Mouse (Mus musculus): ENCODE data around the gene Mapkapk2. TPM values are rescaled to one million over a fixed set of nuclear protein-coding genes. Genes with fewer than 3 reads are reported as not detected.

The Mapkapk2 gene
- polyA plus RNA-seq, 1 experiment, result 64.9 TPM

GRCm38 (mm10) chr1:131021900-131022590, 75.6 kb downstream of the Mapkapk2 start:
- no peak for TF ChIP-seq CTCF (IDR thresholded peaks at IDR 0.05; ENCODE audit: low read depth, low read length)

GRCm38 (mm10) chr1:131021438-131021837, 76.2 kb downstream of the Mapkapk2 start:
- Histone ChIP-seq H3K27me3 (ENCODE audit: control insufficient read depth, insufficient read depth, low read length, poor library complexity, severe bottlenecking) (no peaks in the 10 kb centered on the region), H3K9me3 (replicated peaks; ENCODE audit: control insufficient read depth, insufficient read depth, low read length, poor library complexity, severe bottlenecking) (no peaks in the 10 kb centered on the region), H3K4me3 (ENCODE audit: low read depth, low read length) (no peak overlapping the region), H3K4me1 (ENCODE audit: control insufficient read depth, insufficient read depth, low read length) (peaks cover 2% of the 10 kb centered on the region), H3K36me3 (ENCODE audit: control insufficient read depth, insufficient read depth, low read length, poor library complexity, severe bottlenecking) (no peaks in the 10 kb centered on the region), H3K27ac (ENCODE audit: insufficient read depth, low read length) (no peak overlapping the region), H3K9ac (ENCODE audit: low read depth, poor library complexity, severe bottlenecking) (no peak overlapping the region)
- TF ChIP-seq EP300 (IDR thresholded peaks at IDR 0.05; ENCODE audit: insufficient read depth, low read depth, low read length), result no peak
- no peak for TF ChIP-seq POLR2A (IDR thresholded peaks at IDR 0.05; ENCODE audit: insufficient read depth, low read length)
- no peak for TF ChIP-seq CTCF (IDR thresholded peaks at IDR 0.05; ENCODE audit: low read depth, low read length)

More at GRCm38 (mm10) chr1:131021900-131022590, 75.6 kb downstream of the Mapkapk2 start:
- Histone ChIP-seq H3K27me3 (ENCODE audit: control insufficient read depth, insufficient read depth, low read length, poor library complexity, severe bottlenecking) (no peaks in the 10 kb centered on the region), H3K4me1 (ENCODE audit: control insufficient read depth, insufficient read depth, low read length) (peaks cover 2% of the 10 kb centered on the region), H3K36me3 (ENCODE audit: control insufficient read depth, insufficient read depth, low read length, poor library complexity, severe bottlenecking) (no peaks in the 10 kb centered on the region), H3K27ac (ENCODE audit: insufficient read depth, low read length) (no peak overlapping the region), H3K9me3 (replicated peaks; ENCODE audit: control insufficient read depth, insufficient read depth, low read length, poor library complexity, severe bottlenecking) (no peaks in the 10 kb centered on the region), H3K9ac (ENCODE audit: low read depth, poor library complexity, severe bottlenecking) (no peak overlapping the region), H3K4me3 (ENCODE audit: low read depth, low read length) (no peak overlapping the region)

- peak overlapping the region; percentile 34; the same call in 1 of the 2 replicates for H3K27ac ChIP-seq (ENCODE audit: insufficient read depth, low read length)
- no peaks in the 10 kb centered on the region for H3K36me3 ChIP-seq (ENCODE audit: control insufficient read depth, insufficient read depth, low read length, poor library complexity, severe bottlenecking)
- H3K27me3 ChIP-seq (ENCODE audit: control insufficient read depth, insufficient read depth, low read length, poor library complexity, severe bottlenecking), result no peaks in the 10 kb centered on the region
- no peak overlapping the region for H3K4me3 ChIP-seq (ENCODE audit: low read depth, low read length)
- no peaks in the 10 kb centered on the region for H3K4me1 ChIP-seq (ENCODE audit: control insufficient read depth, insufficient read depth, low read length)
- H3K9ac ChIP-seq (ENCODE audit: low read depth, poor library complexity, severe bottlenecking), result no peak overlapping the region
- TF ChIP-seq CTCF (IDR thresholded peaks at IDR 0.05; ENCODE audit: low read depth, low read length) (no peak), EP300 (IDR thresholded peaks at IDR 0.05; ENCODE audit: insufficient read depth, low read depth, low read length) (0 out of 2 replicates have a peak, but pooled peaks have one; percentile 42), POLR2A (IDR thresholded peaks at IDR 0.05; ENCODE audit: insufficient read depth, low read length) (no peak)
- H3K9me3 ChIP-seq (replicated peaks; ENCODE audit: control insufficient read depth, insufficient read depth, low read length, poor library complexity, severe bottlenecking), result no peaks in the 10 kb centered on the region
Measured at GRCm38 (mm10) chr1:131020425-131021310, 77.0 kb downstream of the Mapkapk2 start.

- H3K36me3 ChIP-seq (ENCODE audit: control insufficient read depth, insufficient read depth, low read length, poor library complexity, severe bottlenecking), result no peaks in the 10 kb centered on the region
- peak within 1 kb of the TSS; percentile 34; the same call in 1 of the 2 replicates for H3K27ac ChIP-seq (ENCODE audit: insufficient read depth, low read length)
- no peaks in the 10 kb centered on the region for H3K27me3 ChIP-seq (ENCODE audit: control insufficient read depth, insufficient read depth, low read length, poor library complexity, severe bottlenecking)
- no peaks in the 10 kb centered on the region for H3K9me3 ChIP-seq (replicated peaks; ENCODE audit: control insufficient read depth, insufficient read depth, low read length, poor library complexity, severe bottlenecking)
- TF ChIP-seq CTCF (IDR thresholded peaks at IDR 0.05; ENCODE audit: low read depth, low read length) (no peak), EP300 (IDR thresholded peaks at IDR 0.05; ENCODE audit: insufficient read depth, low read depth, low read length) (no peak), POLR2A (IDR thresholded peaks at IDR 0.05; ENCODE audit: insufficient read depth, low read length) (no peak)
- no peak within 1 kb of the TSS for H3K9ac ChIP-seq (ENCODE audit: low read depth, poor library complexity, severe bottlenecking)
- no peaks in the 10 kb centered on the region for H3K4me1 ChIP-seq (ENCODE audit: control insufficient read depth, insufficient read depth, low read length)
- H3K4me3 ChIP-seq (ENCODE audit: low read depth, low read length), result no peak within 1 kb of the TSS
Measured at GRCm38 (mm10) chr1:131019492-131020098, 78.0 kb downstream of the Mapkapk2 start, which contains the start of gene Il10. TSS of gene Il10 (plus strand) at chr1:131019845.

- TF ChIP-seq EP300 (IDR thresholded peaks at IDR 0.05; ENCODE audit: insufficient read depth, low read depth, low read length) (no peak), POLR2A (IDR thresholded peaks at IDR 0.05; ENCODE audit: insufficient read depth, low read length) (no peak), CTCF (IDR thresholded peaks at IDR 0.05; ENCODE audit: low read depth, low read length) (no peak)
- Histone ChIP-seq H3K9ac (ENCODE audit: low read depth, poor library complexity, severe bottlenecking) (no peak overlapping the region), H3K4me3 (ENCODE audit: low read depth, low read length) (no peak overlapping the region), H3K27ac (ENCODE audit: insufficient read depth, low read length) (no peak overlapping the region), H3K36me3 (ENCODE audit: control insufficient read depth, insufficient read depth, low read length, poor library complexity, severe bottlenecking) (no peaks in the 10 kb centered on the region), H3K4me1 (ENCODE audit: control insufficient read depth, insufficient read depth, low read length) (no peaks in the 10 kb centered on the region), H3K9me3 (replicated peaks; ENCODE audit: control insufficient read depth, insufficient read depth, low read length, poor library complexity, severe bottlenecking) (no peaks in the 10 kb centered on the region), H3K27me3 (ENCODE audit: control insufficient read depth, insufficient read depth, low read length, poor library complexity, severe bottlenecking) (no peaks in the 10 kb centered on the region)
Measured at GRCm38 (mm10) chr1:131015879-131016278, 81.7 kb downstream of the Mapkapk2 start.

All from ES-Bruce4 (cell line).